Mouse (Mus musculus) ES-E14 (cell line): Measurements from ENCODE around the gene Ehbp1. TPM values are rescaled to one million over a fixed set of nuclear protein-coding genes. Genes with fewer than 3 reads are reported as not detected.

Source experiments
- DNase-seq: peaks from one replicate; pipeline ENCODE4 v3.0.0-alpha.2; 2013; ENCODE audit warnings: low read depth, low spot score
- H3K27ac ChIP-seq: 2 replicates; pipeline ENCODE4 v1.5.1; 2012; ENCODE audit warnings: low read depth, mild to moderate bottlenecking, low read length, moderate library complexity, mixed read lengths; ENCODE audit not compliant: poor library complexity, insufficient read depth, severe bottlenecking
- H3K36me3 ChIP-seq: 2 replicates; pipeline ENCODE4 v1.6.1; 2012; ENCODE audit warnings: mild to moderate bottlenecking, low read length, moderate library complexity, mixed read lengths; ENCODE audit not compliant: control insufficient read depth, poor library complexity, insufficient read depth, severe bottlenecking
- H3K4me1 ChIP-seq, 2 experiments: fragments of 150-350 bp in 1 of 2; sonication (generic) in 1 of 2; 2 replicates each; pipeline ENCODE4 v1.6.1; 2012; ENCODE audit warnings: low read length in 2 of 2, mild to moderate bottlenecking in 1 of 2, mixed read lengths in 1 of 2; ENCODE audit not compliant: control insufficient read depth in 2 of 2, insufficient read depth in 2 of 2, poor library complexity in 1 of 2
- H3K4me3 ChIP-seq, 2 experiments: fragments of 150-350 bp in 1 of 2; sonication (generic) in 1 of 2; 2 replicates each; pipeline ENCODE4 v1.5.1; 2012; ENCODE audit warnings: low read length in 2 of 2, low read depth in 1 of 2, mild to moderate bottlenecking in 1 of 2, mixed read lengths in 1 of 2; ENCODE audit not compliant: insufficient read depth in 1 of 2, poor library complexity in 1 of 2, severe bottlenecking in 1 of 2
- H3K9ac ChIP-seq: 2 replicates; pipeline ENCODE4 v1.6.1; 2012; ENCODE audit warnings: low read depth, mild to moderate bottlenecking, low read length, mixed read lengths; ENCODE audit not compliant: poor library complexity, insufficient read depth, severe bottlenecking
- H3K9me3 ChIP-seq: fragments of 150-350 bp; sonication (generic); 2 replicates; pipeline ENCODE4 v1.6.1; 2012; ENCODE audit warnings: low read depth, mild to moderate bottlenecking, low read length; ENCODE audit not compliant: control insufficient read depth, insufficient read depth
- CHD2 ChIP-seq: IDR thresholded peaks from 2 replicates; pipeline ENCODE4 v1.6.1; 2014; ENCODE audit warnings: mild to moderate bottlenecking, low read depth, low read length, inconsistent platforms
- HCFC1 ChIP-seq: IDR thresholded peaks from 2 replicates; pipeline ENCODE4 v1.6.1; 2012; ENCODE audit warnings: low read length, inconsistent platforms, borderline replicate concordance; ENCODE audit not compliant: insufficient read depth
- MAFK ChIP-seq: IDR thresholded peaks from 2 replicates; pipeline ENCODE4 v1.6.1; 2014; ENCODE audit warnings: mild to moderate bottlenecking, low read depth, low read length, inconsistent platforms; ENCODE audit not compliant: insufficient read depth
- ZC3H11A ChIP-seq: IDR thresholded peaks from 2 replicates; pipeline ENCODE4 v1.6.1; 2012; ENCODE audit warnings: low read depth, mild to moderate bottlenecking, inconsistent platforms, low read length, borderline replicate concordance
- ZNF384 ChIP-seq: IDR thresholded peaks from 2 replicates; pipeline ENCODE4 v1.6.1; 2012; ENCODE audit warnings: low read depth, low read length, inconsistent platforms
- in situ Hi-C, 2 experiments: fragments of 600-800 bp; cut with MboI; formaldehyde crosslinking; loops; one replicate each; pipeline ENCODE4 v1.15.1; 2025; ENCODE audit warnings: low sequenced_read_pairs in 2 of 2, inconsistent platforms in 1 of 2; ENCODE audit not compliant: unreplicated experiment in 2 of 2
- total RNA-seq: library from RNA; depleted of rRNA; stranded (reverse); fragments of 300-350 nt; gene quantifications from 2 replicates; pipeline ENCODE4 v1.2.3, GENCODE M21; 2012

Ehbp1 gene
- total RNA-seq, 1 experiment = 10.9 TPM

DNA sequence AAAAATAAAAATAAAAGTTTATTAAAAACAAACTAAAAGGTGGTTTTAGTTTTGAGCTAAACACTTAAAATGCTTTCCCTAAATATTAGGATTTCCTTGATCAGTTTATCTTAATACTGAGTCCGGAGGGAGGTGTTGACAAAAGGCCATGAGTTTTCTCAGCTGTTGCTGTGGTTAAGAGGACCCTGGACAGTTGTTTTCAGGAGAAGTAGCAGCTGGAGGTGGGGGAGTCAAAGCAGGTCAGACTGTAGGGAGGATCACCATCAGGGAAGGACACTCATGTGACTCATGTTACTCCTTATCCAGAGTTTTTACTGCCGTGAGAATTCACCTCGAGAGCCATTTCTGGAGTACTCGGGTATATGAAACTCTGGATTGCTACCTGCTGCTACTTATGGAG, 280.4 kb downstream of the Ehbp1 start:
- no peaks in the 10 kb centered on the region for H3K36me3 ChIP-seq

DNA sequence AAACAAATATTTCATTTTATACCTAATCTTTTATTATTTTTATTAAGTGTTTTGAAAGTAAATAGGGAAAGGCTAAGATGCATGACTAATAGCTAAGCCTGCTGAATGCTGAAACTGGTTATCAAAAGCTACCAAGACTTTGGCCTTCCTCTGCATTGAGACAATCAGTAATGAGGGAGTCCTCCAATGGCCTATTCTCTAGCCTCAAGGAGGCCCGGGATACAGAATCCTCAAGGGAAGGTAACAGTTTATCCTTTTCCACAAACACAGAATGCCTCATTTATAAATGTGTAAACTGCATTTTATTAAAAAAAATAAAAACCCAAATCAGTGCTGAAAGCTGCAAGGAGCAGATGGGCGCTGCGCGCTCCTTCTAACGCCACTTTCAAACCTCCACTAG, 284.6 kb downstream of the Ehbp1 start:
- no peaks in the 10 kb centered on the region for H3K9me3 ChIP-seq
- H3K4me3 ChIP-seq = no peak overlapping the region
- no peak for DNase-seq
- no peak overlapping the region for H3K27ac ChIP-seq
- in situ Hi-C loops = no loop called here
- H3K9ac ChIP-seq = no peak overlapping the region
- H3K4me1 ChIP-seq = no peaks in the 10 kb centered on the region
- TF ChIP-seq ZC3H11A = no peak
- TF ChIP-seq ZNF384 = no peak
- TF ChIP-seq HCFC1 = no peak
- TF ChIP-seq MAFK = no peak
- TF ChIP-seq CHD2 = no peak
- H3K36me3 ChIP-seq = no peaks in the 10 kb centered on the region

More for the DNA sequence above, 280.4 kb downstream of the Ehbp1 start:
- no peak overlapping the region for H3K4me3 ChIP-seq
- H3K9me3 ChIP-seq = no peaks in the 10 kb centered on the region
- in situ Hi-C loops = no loop called here
- no peak overlapping the region for H3K9ac ChIP-seq
- DNase-seq = no peak
- H3K4me1 ChIP-seq = no peaks in the 10 kb centered on the region
- TF ChIP-seq MAFK = no peak
- TF ChIP-seq HCFC1 = no peak
- no peak for TF ChIP-seq ZC3H11A
- TF ChIP-seq ZNF384 = no peak
- H3K27ac ChIP-seq = no peak overlapping the region

GRCm38 (mm10) chr11:22055908-22056307, 286.2 kb downstream of the Ehbp1 start:
- Histone ChIP-seq H3K4me3 (no peak overlapping the region), H3K9ac (no peak overlapping the region), H3K27ac (no peak overlapping the region), H3K4me1 (peaks cover 0 to under 1% of the 10 kb centered on the region in 2 experiments; a peak in 1 of 4 replicates), H3K9me3 (no peaks in the 10 kb centered on the region), H3K36me3 (no peaks in the 10 kb centered on the region)
- DNase-seq = no peak
- TF ChIP-seq MAFK = no peak
- TF ChIP-seq CHD2 = no peak
- TF ChIP-seq ZC3H11A = no peak
- TF ChIP-seq HCFC1 = no peak
- TF ChIP-seq ZNF384 = no peak
- in situ Hi-C loops = no loop called here

DNA sequence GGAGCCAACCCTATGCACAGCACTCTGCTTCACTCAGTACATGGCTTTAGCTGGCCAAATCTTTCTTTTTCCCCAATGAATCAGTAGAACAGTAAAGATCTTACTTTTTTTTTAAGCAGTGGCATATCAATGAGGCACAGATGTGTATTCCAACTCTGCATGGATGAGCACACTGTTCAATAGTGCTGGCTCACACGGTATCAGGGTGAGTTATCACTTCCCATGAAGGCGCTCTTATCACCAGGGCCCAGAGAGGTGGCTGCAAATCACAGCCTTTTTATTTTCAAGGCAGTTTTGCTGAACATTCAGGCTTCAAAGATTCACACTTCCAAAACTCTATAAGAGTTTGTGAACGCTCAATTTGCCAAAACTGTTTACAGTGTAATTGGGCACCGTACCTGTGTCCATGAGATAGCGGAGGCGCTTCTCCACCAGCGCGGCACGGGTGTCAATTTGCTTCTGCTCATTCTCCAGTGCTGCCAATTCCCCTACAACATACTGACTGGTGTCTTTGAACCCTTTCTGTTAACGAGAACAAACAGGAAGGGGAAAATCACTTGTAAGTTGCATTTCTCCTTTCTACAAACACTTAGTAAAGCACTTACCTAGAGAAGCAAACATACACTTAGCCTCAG, 288.9 kb downstream of the Ehbp1 start:
- in situ Hi-C loops = no loop called here
- no peak for TF ChIP-seq MAFK
- no peak for TF ChIP-seq CHD2
- no peaks in the 10 kb centered on the region for H3K9me3 ChIP-seq

DNA sequence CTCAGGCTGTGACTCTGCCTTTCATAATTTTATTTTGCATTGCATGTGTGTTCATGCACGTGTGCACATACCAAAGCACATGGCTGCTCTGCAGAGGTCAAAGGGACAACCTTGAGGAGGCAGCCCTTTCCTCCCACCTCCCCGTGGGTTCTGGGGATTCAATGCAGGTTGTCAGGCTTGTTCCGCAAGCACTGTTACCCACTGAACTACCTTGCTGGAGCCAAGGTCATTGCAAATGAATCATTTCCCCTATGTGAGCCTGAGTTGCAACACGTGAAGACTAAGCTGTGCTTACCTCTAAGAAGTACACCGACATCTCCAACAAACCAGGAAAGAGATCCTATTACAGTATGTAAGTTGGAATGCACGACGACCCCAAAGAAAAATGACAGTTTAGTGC, 291.2 kb downstream of the Ehbp1 start:
- DNase-seq = no peak
- no peak for TF ChIP-seq MAFK
- TF ChIP-seq ZNF384 = no peak
- no peak for TF ChIP-seq ZC3H11A
- TF ChIP-seq HCFC1 = no peak
- no peak for TF ChIP-seq CHD2
- in situ Hi-C loops = no loop called here
- H3K9ac ChIP-seq = no peak overlapping the region
- H3K27ac ChIP-seq = no peak overlapping the region
- H3K9me3 ChIP-seq = no peaks in the 10 kb centered on the region
- no peak overlapping the region for H3K4me3 ChIP-seq
- peaks cover 0 to 5% of the 10 kb centered on the region in 2 experiments; a peak in 1 of 4 replicates for H3K4me1 ChIP-seq
- no peaks in the 10 kb centered on the region for H3K36me3 ChIP-seq

More for the DNA sequence above, 288.9 kb downstream of the Ehbp1 start:
- DNase-seq = no peak
- no peak overlapping the region for H3K4me3 ChIP-seq
- H3K9ac ChIP-seq = no peak overlapping the region
- H3K27ac ChIP-seq = no peak overlapping the region
- peaks cover 0 to 5% of the 10 kb centered on the region in 2 experiments; a peak in 1 of 4 replicates for H3K4me1 ChIP-seq
- no peaks in the 10 kb centered on the region for H3K36me3 ChIP-seq
